Mouse (Mus musculus): ENCODE measurements around the gene Nae1.

Gene Nae1

GRCm38 (mm10) chr8:104517872-104518271, 16.6 kb downstream of the Nae1 start:
- WGBS = 67% methylated on average over 5 of the region's 5 CpGs

DNA sequence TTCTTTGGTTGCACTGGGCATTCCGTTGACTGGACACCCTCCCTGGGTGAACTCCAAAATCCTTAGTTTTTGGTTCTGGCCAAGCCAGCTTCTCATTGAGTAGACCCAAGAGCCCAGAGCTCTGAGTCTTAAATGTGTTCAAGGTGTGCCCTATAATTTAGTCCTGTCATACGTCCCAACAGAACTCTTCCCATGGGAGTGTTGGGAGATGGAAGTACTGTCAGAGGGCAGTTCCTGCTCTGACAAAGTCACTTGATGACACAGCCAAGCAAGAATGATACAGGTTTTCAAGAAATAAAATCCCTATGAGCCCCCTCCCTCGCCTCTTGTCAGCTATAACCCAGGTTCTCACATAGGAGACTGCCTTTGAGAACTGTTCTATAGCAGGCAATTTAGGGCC, 24.3 kb downstream of the Nae1 start:
- 85% methylated on average over 3 of the region's 3 CpGs for WGBS

- 3% methylated on average over 64 of the region's 64 CpGs for WGBS
Measured at GRCm38 (mm10) chr8:104509061-104510006, 25.1 kb downstream of the Nae1 start, which contains the start of gene Terb1. Gene Terb1, minus strand, starts transcription at chr8:104509910.

DNA sequence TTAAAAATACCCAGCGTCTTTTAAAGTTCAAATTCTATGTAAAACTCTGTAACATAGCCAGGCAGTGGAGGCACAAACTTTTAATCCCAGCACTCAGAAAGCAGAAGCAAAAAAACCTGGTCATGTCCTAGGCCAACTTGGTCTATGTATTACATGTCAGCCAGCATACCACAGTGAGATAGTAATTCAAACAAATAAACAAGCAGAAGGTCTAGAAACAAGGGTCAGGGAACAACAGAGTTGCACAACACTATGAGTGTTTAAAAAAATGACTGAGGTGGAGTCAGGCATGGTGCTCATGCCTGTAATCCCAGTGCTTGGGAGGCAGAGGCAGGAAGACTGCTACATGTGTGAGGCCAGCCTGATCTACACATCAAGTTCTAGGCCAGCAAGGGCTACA, 55.3 kb downstream of the Nae1 start:
- 62% methylated on average over 1 of the region's 1 CpGs for WGBS

DNA sequence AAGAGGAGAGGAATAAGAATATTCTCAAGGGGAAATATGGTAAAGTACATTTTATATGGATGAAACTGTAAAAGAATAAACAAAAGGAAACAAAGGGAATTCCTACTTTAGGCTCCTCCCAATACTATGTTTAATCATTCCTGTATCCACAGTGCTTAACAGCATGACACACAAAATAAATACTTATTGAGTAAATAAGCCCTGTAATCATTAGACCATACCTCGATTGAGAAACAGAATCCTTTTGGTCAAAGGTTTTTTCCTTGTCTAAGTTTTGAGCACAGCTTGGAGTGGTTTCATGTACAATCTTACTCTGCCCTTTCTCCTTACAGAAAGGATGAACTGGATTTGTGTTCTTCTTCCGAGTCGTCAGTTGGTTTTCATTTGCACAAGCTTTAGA, 62.0 kb downstream of the Nae1 start:
- WGBS = 82% methylated on average over 3 of the region's 3 CpGs

DNA sequence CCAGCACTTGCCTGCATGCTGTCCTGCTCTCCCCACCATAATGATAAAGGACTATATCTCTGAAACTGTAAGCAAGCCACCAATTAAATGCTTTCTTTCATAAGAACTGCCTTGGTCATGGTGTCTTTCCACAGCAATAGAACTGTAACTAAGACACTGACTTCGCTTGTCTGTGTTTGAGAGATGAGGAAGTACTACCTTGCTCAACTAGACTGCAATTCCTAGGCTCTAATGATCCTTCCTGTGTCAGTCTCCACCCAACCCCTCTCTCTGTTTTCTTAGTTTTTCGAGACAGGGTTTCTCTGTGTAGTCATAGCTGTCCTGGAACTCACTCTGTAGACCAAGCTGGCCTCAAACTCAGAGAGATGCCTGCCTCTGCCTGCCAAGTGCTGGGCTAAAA, 67.0 kb downstream of the Nae1 start:
- 69% methylated on average over 2 of the region's 2 CpGs for WGBS

Measured in cerebral cortex, adult 2 months (tissue).